Mouse (Mus musculus): ENCODE results near the gene Sept6.

- TF ChIP-seq TAL1 (IDR thresholded peaks at IDR 0.05; ENCODE audit: low read length) = no peak
- TF ChIP-seq GATA1 (IDR thresholded peaks at IDR 0.05; ENCODE audit: low read length) = no peak
Measured at GRCm38 (mm10) chrX:36976980-36977379, 14.6 kb downstream of the Sept6 start.

Data from erythroblast, embryonic 14.5 days (primary cell).